Mouse (Mus musculus): ENCODE measurements around the gene Zfp607b. TPM values are rescaled to one million over a fixed set of nuclear protein-coding genes. Genes with fewer than 3 reads are reported as not detected.

Zfp607b gene
- 0.39 TPM for polyA plus RNA-seq (2015; fragmentation: Illumina TruSeq; extraction: RNeasy Lipid Tissue Mini Kit (QIAGEN cat#74804); ENCODE audit: insufficient read depth, low read depth, low replicate concordance)

GRCm38 (mm10) chr7:27688815-27689612 is at the start of gene Zfp607b:
Gene Zfp607b, plus strand, starts transcription at chr7:27689340.

GRCm38 (mm10) chr7:27653681-27654437 is 35.3 kb upstream of the Zfp607b start, which contains the start of gene Ttc9b:
Gene Ttc9b, plus strand, starts transcription at chr7:27653915.

DNA sequence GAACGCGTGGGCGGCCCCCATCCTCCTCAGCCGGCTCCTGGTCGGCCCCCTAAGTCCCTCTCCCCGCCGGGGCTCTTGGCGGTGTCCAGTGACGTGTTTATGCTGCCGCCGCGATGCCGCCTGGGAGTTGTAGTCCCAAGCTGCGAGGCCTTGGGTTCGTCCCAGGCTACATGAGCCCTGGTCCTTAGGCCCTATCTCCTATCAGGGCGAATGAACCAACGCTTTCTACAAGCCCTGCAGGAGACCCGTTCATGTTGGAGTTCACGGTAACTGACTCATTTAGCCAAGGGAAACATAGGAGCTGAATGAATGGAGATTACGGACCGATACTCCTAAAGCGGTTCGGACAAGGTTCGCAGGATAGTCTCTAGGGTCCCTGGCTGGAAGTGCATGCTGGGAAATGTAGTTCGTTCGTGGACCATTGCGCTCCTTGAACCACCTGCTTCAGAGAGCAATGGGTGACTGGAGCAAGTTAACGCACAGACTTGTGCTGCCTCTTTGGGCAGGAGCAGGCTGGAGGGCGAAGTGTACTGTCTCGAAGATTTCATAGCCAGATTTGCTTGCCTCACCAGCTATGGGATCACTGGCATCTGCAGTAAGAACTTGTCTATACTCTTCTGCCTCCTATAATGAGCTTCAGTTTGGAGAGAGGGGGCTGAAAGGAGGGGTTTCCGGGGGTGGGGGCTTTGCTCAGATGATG is 14.5 kb upstream of the Zfp607b start, which contains the start of gene Map3k10:
Map3k10 (minus strand) TSS at position 77 of the 700 bp plus-strand sequence.

DNA sequence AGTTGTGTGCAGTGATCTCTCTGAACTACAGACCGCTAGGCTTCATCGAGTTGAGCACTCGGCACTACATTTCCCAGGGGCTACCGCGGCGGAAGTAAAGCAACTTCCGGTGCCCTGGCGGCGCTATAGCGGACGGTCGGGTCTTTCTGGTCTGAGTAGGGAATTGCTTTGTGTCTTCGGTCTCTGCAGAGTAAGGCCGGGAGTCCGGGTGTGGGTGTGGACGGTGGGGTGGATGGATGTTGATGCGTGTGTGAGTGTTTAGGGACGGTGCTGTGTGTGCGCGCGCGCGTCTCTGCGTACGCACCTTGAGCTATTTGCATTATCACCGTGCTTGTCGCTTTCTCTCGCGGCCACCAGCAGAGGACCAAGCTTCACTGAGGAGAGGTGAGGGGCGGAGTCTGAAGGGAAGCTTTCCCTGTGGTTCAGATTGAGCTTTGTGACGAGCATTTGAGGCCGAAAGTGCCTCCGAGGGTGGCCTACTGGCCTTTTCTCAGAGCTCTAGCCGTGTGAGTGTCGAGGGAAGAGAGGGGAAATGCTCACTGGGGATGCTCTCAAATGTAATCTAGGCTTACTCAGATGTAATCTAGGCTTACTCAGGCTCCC is 42.2 kb downstream of the Zfp607b start, which contains the start of gene Zfp60:
Zfp60 (plus strand) TSS at position 109 of the 603 bp plus-strand sequence.

Other genes with a start within 250 kb of the Zfp607b start
- 2.4 TPM for gene Sptbn4, start 241.7 kb upstream of the Zfp607b start, polyA plus RNA-seq (2015; fragmentation: Illumina TruSeq; extraction: RNeasy Lipid Tissue Mini Kit (QIAGEN cat#74804); ENCODE audit: insufficient read depth, low read depth, low replicate concordance)
- 9.3 TPM for gene Blvrb, start 241.4 kb upstream of the Zfp607b start, polyA plus RNA-seq (2015; fragmentation: Illumina TruSeq; extraction: RNeasy Lipid Tissue Mini Kit (QIAGEN cat#74804); ENCODE audit: insufficient read depth, low read depth, low replicate concordance)
- gene Sertad3, start 215.6 kb upstream of the Zfp607b start, polyA plus RNA-seq (2015; fragmentation: Illumina TruSeq; extraction: RNeasy Lipid Tissue Mini Kit (QIAGEN cat#74804); ENCODE audit: insufficient read depth, low read depth, low replicate concordance) = 2.8 TPM
- gene Sertad1, start 202.4 kb upstream of the Zfp607b start, polyA plus RNA-seq (2015; fragmentation: Illumina TruSeq; extraction: RNeasy Lipid Tissue Mini Kit (QIAGEN cat#74804); ENCODE audit: insufficient read depth, low read depth, low replicate concordance) = 8.8 TPM
- 0.46 TPM for gene Prx, start 190.0 kb upstream of the Zfp607b start, polyA plus RNA-seq (2015; fragmentation: Illumina TruSeq; extraction: RNeasy Lipid Tissue Mini Kit (QIAGEN cat#74804); ENCODE audit: insufficient read depth, low read depth, low replicate concordance)
- not detected for gene Hipk4, start 166.1 kb upstream of the Zfp607b start, polyA plus RNA-seq (2015; fragmentation: Illumina TruSeq; extraction: RNeasy Lipid Tissue Mini Kit (QIAGEN cat#74804); ENCODE audit: insufficient read depth, low read depth, low replicate concordance)
- 35.8 TPM for gene Pld3, start 136.1 kb upstream of the Zfp607b start, polyA plus RNA-seq (2015; fragmentation: Illumina TruSeq; extraction: RNeasy Lipid Tissue Mini Kit (QIAGEN cat#74804); ENCODE audit: insufficient read depth, low read depth, low replicate concordance)
- 3.6 TPM for gene 2310022A10Rik, start 136.1 kb upstream of the Zfp607b start, polyA plus RNA-seq (2015; fragmentation: Illumina TruSeq; extraction: RNeasy Lipid Tissue Mini Kit (QIAGEN cat#74804); ENCODE audit: insufficient read depth, low read depth, low replicate concordance)
- gene Akt2, start 97.8 kb upstream of the Zfp607b start, polyA plus RNA-seq (2015; fragmentation: Illumina TruSeq; extraction: RNeasy Lipid Tissue Mini Kit (QIAGEN cat#74804); ENCODE audit: insufficient read depth, low read depth, low replicate concordance) = 25.0 TPM
- gene Ttc9b, start 35.4 kb upstream of the Zfp607b start, polyA plus RNA-seq (2015; fragmentation: Illumina TruSeq; extraction: RNeasy Lipid Tissue Mini Kit (QIAGEN cat#74804); ENCODE audit: insufficient read depth, low read depth, low replicate concordance) = not detected
- 5.3 TPM for gene Map3k10, start 14.7 kb upstream of the Zfp607b start, polyA plus RNA-seq (2015; fragmentation: Illumina TruSeq; extraction: RNeasy Lipid Tissue Mini Kit (QIAGEN cat#74804); ENCODE audit: insufficient read depth, low read depth, low replicate concordance)
- 2.9 TPM for gene Zfp60, start 42.0 kb downstream of the Zfp607b start, polyA plus RNA-seq (2015; fragmentation: Illumina TruSeq; extraction: RNeasy Lipid Tissue Mini Kit (QIAGEN cat#74804); ENCODE audit: insufficient read depth, low read depth, low replicate concordance)
- gene Zfp626, start 117.9 kb downstream of the Zfp607b start, polyA plus RNA-seq (2015; fragmentation: Illumina TruSeq; extraction: RNeasy Lipid Tissue Mini Kit (QIAGEN cat#74804); ENCODE audit: insufficient read depth, low read depth, low replicate concordance) = 1.2 TPM
- gene Zfp59, start 149.3 kb downstream of the Zfp607b start, polyA plus RNA-seq (2015; fragmentation: Illumina TruSeq; extraction: RNeasy Lipid Tissue Mini Kit (QIAGEN cat#74804); ENCODE audit: insufficient read depth, low read depth, low replicate concordance) = 1.5 TPM
- gene Zfp607a, start 168.2 kb downstream of the Zfp607b start, polyA plus RNA-seq (2015; fragmentation: Illumina TruSeq; extraction: RNeasy Lipid Tissue Mini Kit (QIAGEN cat#74804); ENCODE audit: insufficient read depth, low read depth, low replicate concordance) = 1.6 TPM
- gene Zfp974, start 240.1 kb downstream of the Zfp607b start, polyA plus RNA-seq (2015; fragmentation: Illumina TruSeq; extraction: RNeasy Lipid Tissue Mini Kit (QIAGEN cat#74804); ENCODE audit: insufficient read depth, low read depth, low replicate concordance) = 2.9 TPM

All from pancreas, adult 10 weeks (tissue).